Mouse (Mus musculus) kidney, adult 2 months (tissue): ENCODE measurements around the gene Klhdc2.

Experiments used
- CTCF ChIP-seq: fragments of 200-500 bp; conservative IDR thresholded peaks from 2 replicates; pipeline ENCODE4 v1.5.1; 2011; ENCODE audit warnings: low read depth, mild to moderate bottlenecking, control low read depth, low read length, moderate library complexity, mixed read lengths; ENCODE audit not compliant: insufficient read depth, insufficient read length
- POLR2A ChIP-seq: fragments of 200-500 bp; IDR thresholded peaks from one replicate; pipeline ENCODE4 v1.6.1; 2011; ENCODE audit warnings: low read depth, low read length, control low read depth

- TF ChIP-seq CTCF = no peak
- no peak for TF ChIP-seq POLR2A
Observed at GRCm38 (mm10) chr12:69294936-69295335, 1.5 kb upstream of the Klhdc2 start.
